Mouse (Mus musculus) intestine, embryonic 14.5 days (tissue): ENCODE data around the gene Lpcat1. TPM values are rescaled to one million over a fixed set of nuclear protein-coding genes. Genes with fewer than 3 reads are reported as not detected.
A peak's percentile ranks its signal among the peaks of the same experiment; 100 is the strongest.

Experiments
- ATAC-seq: fragments of 200-750 bp; cut with Nextera tagmentation; replicated peaks from 2 replicates; pipeline ENCODE4 v1.8.0; 2017; ENCODE audit warnings: low read depth, moderate number of reproducible peaks, moderate TSS enrichment, moderate library complexity; ENCODE audit not compliant: low FRiP score, low TSS enrichment
- DNase-seq: peaks from one replicate; pipeline ENCODE4 v3.0.0-alpha.2; 2018; ENCODE audit warnings: low spot score
- H3K27ac ChIP-seq: fragments of 300-500 bp; sonication (generic); 2 replicates; pipeline ENCODE4 v1.5.1; 2014; ENCODE audit warnings: low read depth, mild to moderate bottlenecking, control low read depth
- H3K27me3 ChIP-seq: fragments of 300-500 bp; sonication (generic); replicated peaks from 2 replicates; pipeline ENCODE4 v1.6.1; 2014; ENCODE audit warnings: low read length, control low read depth; ENCODE audit not compliant: control insufficient read depth, insufficient read depth
- H3K36me3 ChIP-seq: fragments of 300-500 bp; sonication (generic); 2 replicates; pipeline ENCODE4 v1.6.1; 2014; ENCODE audit warnings: low read length, control low read depth; ENCODE audit not compliant: control insufficient read depth, insufficient read depth
- H3K4me1 ChIP-seq: fragments of 300-500 bp; sonication (generic); replicated peaks from 2 replicates; pipeline ENCODE4 v1.6.1; 2014; ENCODE audit warnings: low read length, control low read depth, mixed read lengths; ENCODE audit not compliant: control insufficient read depth, insufficient read depth
- H3K4me2 ChIP-seq: fragments of 300-500 bp; sonication (generic); 2 replicates; pipeline ENCODE4 v1.6.1; 2014; ENCODE audit warnings: low read length
- H3K4me3 ChIP-seq: fragments of 300-500 bp; sonication (generic); 2 replicates; pipeline ENCODE4 v1.5.1; 2014; ENCODE audit warnings: low read depth, low read length, control low read depth, mixed read lengths
- H3K9ac ChIP-seq: fragments of 300-500 bp; sonication (generic); 2 replicates; pipeline ENCODE4 v1.6.1; 2014; ENCODE audit warnings: mild to moderate bottlenecking, low read length
- H3K9me3 ChIP-seq: fragments of 300-500 bp; sonication (generic); 2 replicates; pipeline ENCODE4 v1.6.1; 2016; ENCODE audit warnings: low read length, control low read depth; ENCODE audit not compliant: control insufficient read depth
- WGBS: fragments of 180-500 bp; shearing (Covaris S2); extraction: QIAGEN DNeasy Blood & Tissue Kit; methylation state at CpG from one replicate; pipeline ENCODE4 v1.1.7; 2014; 5-methylcytosine and 5-hydroxymethylcytosine counted together
- polyA plus RNA-seq: library from polyadenylated mRNA; unstranded; fragments of >200 nt; fragmentation: Nextera tagmentation; extraction: Ambion mirVana; gene quantifications from 2 replicates; pipeline ENCODE4 v1.2.1, GENCODE M21; 2014

Gene Lpcat1
- polyA plus RNA-seq, 1 experiment from 2014 or later, result 30.6 TPM

DNA sequence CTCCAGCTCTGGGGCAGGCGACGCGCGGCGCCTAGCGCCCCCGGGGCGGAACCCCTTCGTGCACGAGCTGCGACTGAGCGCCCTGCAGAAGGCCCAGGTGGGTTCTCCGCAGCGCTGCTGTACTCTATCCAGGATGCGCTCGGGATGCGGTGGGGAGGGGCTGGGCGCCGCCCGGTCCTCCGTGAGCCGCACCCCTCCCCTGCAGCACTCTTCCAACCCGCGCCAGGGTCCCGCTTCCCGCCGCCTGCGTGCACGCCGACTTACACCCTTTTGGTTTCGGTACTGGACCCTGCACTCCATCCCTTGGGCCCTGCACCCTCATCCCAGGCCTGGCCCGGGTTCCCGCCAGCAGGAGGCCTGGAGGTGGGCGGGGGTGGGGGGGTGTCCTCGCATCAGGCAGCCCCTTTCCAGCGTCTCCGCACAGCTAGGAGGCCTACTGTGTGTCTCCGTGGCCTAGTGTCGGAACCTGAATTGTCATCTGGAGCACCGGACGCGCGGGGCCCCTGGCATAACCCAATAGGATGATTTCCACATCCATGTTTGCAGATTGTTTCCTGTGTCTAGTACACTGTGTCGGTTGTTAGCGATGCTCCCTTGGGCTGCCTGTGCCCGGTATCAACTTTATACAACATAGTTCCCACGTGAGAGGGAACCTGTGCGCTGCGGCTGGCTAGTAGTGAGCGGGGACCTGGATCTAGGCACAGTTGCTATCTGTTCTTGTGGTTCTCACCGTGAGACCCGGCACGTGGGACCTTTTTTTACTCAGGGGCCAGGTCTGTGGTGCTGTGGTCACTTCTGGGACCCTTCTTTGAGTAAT, 632 bp downstream of the Lpcat1 start:
- Histone ChIP-seq H3K4me1 (peaks cover 15% of the 10 kb centered on the region), H3K27ac (peak overlapping the region; percentile 90), H3K27me3 (no peaks in the 10 kb centered on the region), H3K4me2 (peak overlapping the region; percentile 90), H3K4me3 (peak overlapping the region; percentile 98), H3K9me3 (no peaks in the 10 kb centered on the region), H3K36me3 (no peaks in the 10 kb centered on the region), H3K9ac (peak overlapping the region; percentile 84)
- under 1% methylated on average over 46 of the region's 53 CpGs for WGBS
- DNase-seq (peak; percentile 90), ATAC-seq (peak; percentile 91)

DNA sequence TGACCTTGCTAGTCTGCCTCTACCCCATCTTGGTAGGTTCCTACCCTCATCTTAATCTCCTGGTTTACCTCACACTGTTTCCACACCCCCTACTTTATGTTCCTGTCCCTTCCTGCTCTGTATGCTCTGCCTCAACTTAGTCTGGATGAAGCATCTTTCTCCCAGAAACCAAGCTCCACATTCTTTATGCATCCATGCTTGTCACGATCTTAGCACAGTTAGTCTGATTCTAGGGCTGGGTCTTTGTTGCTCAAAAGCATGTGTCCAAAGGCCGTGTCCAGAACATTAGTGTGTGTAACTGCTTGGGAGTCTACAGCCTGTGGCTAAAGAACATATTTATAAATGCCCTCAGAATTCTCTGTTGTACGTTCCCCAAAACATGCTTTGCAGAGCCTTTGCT, 1.8 kb downstream of the Lpcat1 start:
- Histone ChIP-seq H3K27me3 (no peaks in the 10 kb centered on the region), H3K9me3 (no peaks in the 10 kb centered on the region), H3K4me1 (peaks cover 15% of the 10 kb centered on the region), H3K9ac (peak overlapping the region; percentile 84; the same call in 1 of the 2 replicates), H3K4me2 (peak overlapping the region; percentile 90), H3K4me3 (no peak overlapping the region), H3K36me3 (no peaks in the 10 kb centered on the region), H3K27ac (no peak overlapping the region)
- WGBS, result 79% methylated on average over 3 of the region's 3 CpGs
- DNase-seq, result no peak
- ATAC-seq, result no peak

DNA sequence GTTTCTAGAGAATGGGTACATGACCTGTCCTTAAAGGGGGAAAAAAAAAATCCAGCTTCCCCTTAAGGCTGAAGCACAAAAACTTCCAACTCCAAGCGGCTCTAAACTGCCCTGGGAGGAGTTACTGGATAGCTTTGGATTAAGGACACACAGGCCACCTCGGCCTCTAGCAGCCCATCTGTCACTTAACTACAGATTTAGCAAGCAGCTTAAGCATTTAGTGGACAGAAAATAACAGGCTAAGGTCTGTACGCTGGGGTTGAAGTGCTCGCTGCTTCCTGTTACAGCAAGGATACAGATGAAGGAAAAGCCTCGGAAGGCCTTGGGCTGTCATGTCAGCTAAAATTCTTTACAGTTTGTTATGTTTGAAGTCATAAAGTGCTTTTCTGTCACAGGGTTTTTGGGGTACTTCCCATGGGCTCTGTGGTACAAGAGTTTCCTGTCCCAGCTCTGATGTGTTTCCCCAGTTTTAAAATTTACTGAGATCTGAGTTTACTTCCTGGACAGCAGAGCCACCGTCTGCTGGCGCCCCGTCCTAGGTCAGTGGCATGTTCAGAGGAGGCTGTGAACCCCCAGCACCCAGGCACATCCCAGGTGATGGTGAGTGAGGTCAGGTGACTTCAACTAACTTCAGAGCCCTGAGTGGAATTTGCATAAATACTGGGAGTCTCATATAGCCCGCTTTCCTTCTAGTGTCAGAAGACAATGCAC, 2.4 kb downstream of the Lpcat1 start:
- Histone ChIP-seq H3K27me3 (no peaks in the 10 kb centered on the region), H3K36me3 (no peaks in the 10 kb centered on the region), H3K4me2 (no peak overlapping the region), H3K9me3 (no peaks in the 10 kb centered on the region), H3K4me1 (peaks cover 15% of the 10 kb centered on the region), H3K4me3 (no peak overlapping the region), H3K27ac (no peak overlapping the region), H3K9ac (no peak overlapping the region)
- WGBS, result 63% methylated on average over 9 of the region's 9 CpGs
- ATAC-seq, result no peak
- no peak for DNase-seq

DNA sequence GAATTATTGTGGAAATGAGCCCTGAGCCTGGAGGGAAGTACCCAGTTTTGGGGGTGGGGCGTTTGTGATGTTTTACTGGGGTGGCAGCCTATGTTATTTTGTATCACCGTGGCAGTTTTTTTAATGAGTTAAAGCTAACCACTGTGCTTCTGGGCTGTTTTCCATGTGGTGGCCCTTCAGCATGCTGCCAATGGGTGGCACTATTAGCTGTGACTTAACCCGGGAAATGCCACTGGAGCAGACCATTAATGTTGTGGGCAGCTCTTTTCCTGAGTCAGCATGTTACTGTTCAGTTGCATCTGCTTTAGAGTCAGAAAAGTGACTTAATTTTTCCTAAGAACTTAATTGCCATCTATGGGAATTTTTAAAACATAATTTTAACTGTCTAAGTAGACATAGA, 5.5 kb downstream of the Lpcat1 start:
- no peak for ATAC-seq
- Histone ChIP-seq H3K9me3 (no peaks in the 10 kb centered on the region), H3K9ac (no peak overlapping the region), H3K27me3 (no peaks in the 10 kb centered on the region), H3K4me1 (peaks cover 15% of the 10 kb centered on the region), H3K36me3 (peaks cover 3% of the 10 kb centered on the region; the same call in 1 of the 2 replicates), H3K27ac (no peak overlapping the region), H3K4me3 (no peak overlapping the region), H3K4me2 (no peak overlapping the region)
- WGBS, result 77% methylated on average over 3 of the region's 3 CpGs
- no peak for DNase-seq

DNA sequence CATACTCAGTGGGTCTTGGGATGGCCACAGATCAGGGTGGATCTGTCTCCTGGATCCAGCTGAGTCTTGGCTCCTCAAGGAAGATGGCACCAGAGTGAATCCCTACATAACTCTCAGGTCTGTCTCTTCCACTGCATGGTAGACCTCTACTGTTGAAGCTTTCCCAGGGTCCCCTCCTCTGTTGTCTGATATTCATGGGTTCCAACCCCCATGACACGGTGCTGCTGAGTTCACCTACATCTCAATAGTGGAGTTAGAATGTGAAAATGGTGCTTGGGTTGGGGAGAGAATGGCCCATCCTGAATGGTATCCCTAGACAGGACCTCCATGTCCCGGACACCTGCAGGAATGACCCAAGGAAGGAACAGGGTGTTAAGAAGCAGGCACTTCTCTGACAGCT, 6.7 kb downstream of the Lpcat1 start:
- WGBS, result 89% methylated on average over 2 of the region's 2 CpGs
- ATAC-seq (no peak), DNase-seq (no peak)
- no peak overlapping the region for H3K27ac ChIP-seq
- no peak overlapping the region for H3K4me3 ChIP-seq
- peaks cover 3% of the 10 kb centered on the region; the same call in 1 of the 2 replicates for H3K36me3 ChIP-seq
- H3K4me1 ChIP-seq, result peaks cover 7% of the 10 kb centered on the region
- H3K4me2 ChIP-seq, result no peak overlapping the region
- no peaks in the 10 kb centered on the region for H3K9me3 ChIP-seq
- H3K9ac ChIP-seq, result no peak overlapping the region
- H3K27me3 ChIP-seq, result no peaks in the 10 kb centered on the region

DNA sequence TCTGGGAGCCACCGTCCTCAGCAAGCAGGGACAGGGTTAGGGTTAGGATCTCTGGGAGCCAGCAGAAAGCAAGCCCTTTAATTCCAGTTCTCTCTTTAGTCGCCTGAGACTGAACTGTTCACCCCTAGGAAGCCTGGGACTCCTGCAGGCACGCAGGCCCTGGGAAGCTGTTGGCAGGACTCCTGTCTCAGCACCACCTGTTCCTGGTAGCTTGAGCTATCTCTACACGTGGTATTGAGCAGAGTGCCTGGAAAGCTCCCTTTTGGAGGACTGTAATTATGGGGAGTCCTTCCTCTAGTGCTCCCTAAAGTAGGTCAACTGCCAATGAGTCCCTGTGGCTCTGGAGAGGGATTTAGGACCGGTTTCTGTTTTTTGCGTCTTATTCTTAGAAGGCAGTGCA, 7.2 kb downstream of the Lpcat1 start:
- WGBS, result 84% methylated on average over 6 of the region's 6 CpGs
- H3K27me3 ChIP-seq, result no peaks in the 10 kb centered on the region
- H3K4me1 ChIP-seq, result peaks cover 2% of the 10 kb centered on the region
- no peak overlapping the region for H3K4me3 ChIP-seq
- no peak overlapping the region for H3K27ac ChIP-seq
- ATAC-seq (no peak), DNase-seq (no peak)
- no peak overlapping the region for H3K9ac ChIP-seq
- H3K9me3 ChIP-seq, result no peaks in the 10 kb centered on the region
- H3K36me3 ChIP-seq, result peaks cover 3% of the 10 kb centered on the region; the same call in 1 of the 2 replicates
- H3K4me2 ChIP-seq, result no peak overlapping the region

DNA sequence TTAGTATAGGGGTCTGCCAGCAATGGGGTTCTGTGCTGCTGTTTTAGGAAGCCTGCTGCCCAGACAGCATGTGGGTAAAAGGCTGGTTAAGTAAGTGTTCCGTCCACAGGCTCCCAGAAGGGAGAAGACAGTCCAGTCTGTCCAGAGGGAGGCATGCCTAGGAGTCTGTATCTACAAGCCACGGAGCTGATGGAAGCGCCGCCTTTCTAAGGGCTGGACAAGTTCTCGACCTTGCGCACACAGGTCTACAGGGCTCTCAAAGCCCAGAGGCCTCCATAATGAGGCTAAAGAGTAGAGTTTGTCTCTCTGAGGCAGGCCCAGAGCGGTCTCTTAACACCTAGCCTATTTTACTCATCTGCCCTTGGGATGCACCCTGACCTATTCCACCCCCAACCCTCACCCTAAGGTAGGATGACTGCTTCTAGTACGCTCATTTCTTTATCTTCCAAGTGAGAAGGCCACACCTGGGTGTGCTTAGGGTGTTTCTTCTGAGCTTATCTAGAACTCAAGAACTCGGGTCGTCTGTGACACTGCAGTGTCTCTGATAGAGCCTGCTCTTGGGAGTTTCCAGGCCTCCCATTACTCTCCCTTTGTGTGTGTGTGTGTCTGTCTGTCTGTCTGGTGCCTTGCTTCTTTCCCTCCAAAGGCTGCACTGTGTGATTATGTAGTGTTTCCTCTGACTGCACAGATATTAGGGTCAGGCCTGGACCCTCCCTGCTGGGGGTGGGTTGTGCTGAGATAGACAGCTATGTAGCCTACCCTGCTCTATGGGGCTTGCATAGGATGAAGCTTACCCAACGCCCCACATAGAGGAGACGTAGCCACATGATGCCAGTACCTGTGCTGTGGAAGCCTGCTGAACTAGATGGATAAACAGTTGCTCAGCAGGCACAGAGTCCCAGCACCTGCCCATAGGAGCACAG, 8.3 kb downstream of the Lpcat1 start:
- no peak overlapping the region for H3K27ac ChIP-seq
- no peaks in the 10 kb centered on the region for H3K4me1 ChIP-seq
- WGBS, result 90% methylated on average over 12 of the region's 12 CpGs
- peaks cover 3% of the 10 kb centered on the region; the same call in 1 of the 2 replicates for H3K36me3 ChIP-seq
- no peak for ATAC-seq
- H3K9me3 ChIP-seq, result no peaks in the 10 kb centered on the region
- H3K4me2 ChIP-seq, result no peak overlapping the region
- no peak for DNase-seq
- no peak overlapping the region for H3K4me3 ChIP-seq
- H3K9ac ChIP-seq, result no peak overlapping the region
- no peaks in the 10 kb centered on the region for H3K27me3 ChIP-seq

DNA sequence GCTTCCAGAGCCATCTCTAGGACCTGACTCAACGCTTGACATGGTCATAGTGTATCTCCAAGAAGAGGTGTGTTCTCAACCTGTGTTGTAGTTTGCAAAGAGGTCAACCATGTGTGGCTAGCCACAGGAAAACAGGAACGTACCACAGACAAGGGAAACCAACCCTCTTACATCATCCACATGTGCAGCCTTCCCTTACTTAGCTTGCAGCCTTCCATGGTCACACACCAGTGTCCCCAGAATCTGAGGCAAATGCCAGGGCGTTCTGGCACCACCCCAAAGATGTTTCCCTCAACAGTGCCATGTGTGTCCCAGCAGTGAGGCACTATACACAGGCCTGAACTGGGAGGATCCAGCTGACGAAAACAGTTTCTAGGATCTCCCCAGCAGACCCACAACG, 9.3 kb downstream of the Lpcat1 start:
- no peak for ATAC-seq

More for the DNA sequence above, 9.3 kb downstream of the Lpcat1 start:
- H3K27me3 ChIP-seq, result no peaks in the 10 kb centered on the region
- H3K9me3 ChIP-seq, result no peaks in the 10 kb centered on the region
- no peak overlapping the region for H3K27ac ChIP-seq
- H3K9ac ChIP-seq, result no peak overlapping the region
- H3K4me2 ChIP-seq, result no peak overlapping the region
- no peak for DNase-seq
- 86% methylated on average over 5 of the region's 5 CpGs for WGBS
- peaks cover 3% of the 10 kb centered on the region; the same call in 1 of the 2 replicates for H3K36me3 ChIP-seq
- H3K4me3 ChIP-seq, result no peak overlapping the region
- no peaks in the 10 kb centered on the region for H3K4me1 ChIP-seq
